ENCODE assay signal across 8 mouse cellular contexts in genomic region chr4:76370041-76370880, GRCm38 (mm10).
A peak's percentile ranks its signal among the peaks of the same experiment; 100 is the strongest.
DNase-seq lines count a peak whose midpoint lies in the region; ATAC-seq and TF ChIP-seq lines count a peak whose summit lies in the region.

No protein-coding gene starts in this region.

- WGBS in forebrain, embryonic 10.5 days, result 69% methylated on average over 4 of the region's 4 CpGs

- no peaks in the 10 kb centered on the region for H3K27me3 ChIP-seq in forebrain, embryonic 10.5 days (ENCODE audit: poor library complexity, severe bottlenecking)

- no peak for ATAC-seq in monocyte, adult 5-6 weeks (replicated peaks; ENCODE audit: insufficient number of reproducible peaks, low FRiP score, low TSS enrichment, poor library complexity, severe bottlenecking)

- no peaks in the 10 kb centered on the region for H3K9me3 ChIP-seq in forebrain, embryonic 10.5 days

- peak; percentile 27 for DNase-seq in retina, embryonic 14.5 days (ENCODE audit: low spot score)
- DNase-seq in retina, postnatal 1 day, result no peak
- DNase-seq in forebrain, embryonic 10.5 days (ENCODE audit: extremely low spot score, low spot score), result peak; percentile 32
- DNase-seq in heart, postnatal 4 days, result peak; percentile 19
- DNase-seq in layer of hippocampus, adult 2 months (ENCODE audit: low spot score in 2 of 2), result peak; percentile 24 to 52
- DNase-seq in lung, postnatal 36 days, result peak; percentile 67
- DNase-seq in yolk sac, embryonic 10.5 days (ENCODE audit: low spot score), result no peak

- H3K4me3 ChIP-seq in forebrain, embryonic 10.5 days, result no peak overlapping the region
- H3K4me3 ChIP-seq in layer of hippocampus, adult 2 months, result no peak overlapping the region

- 0 out of 2 replicates have a peak overlapping the region, but pooled peaks have one; percentile 15 for H3K27ac ChIP-seq in forebrain, embryonic 10.5 days
- peak overlapping the region; percentile 54; the same call in 1 of the 2 replicates for H3K27ac ChIP-seq in layer of hippocampus, adult 2 months

- H3K4me1 ChIP-seq in forebrain, embryonic 10.5 days, result peaks cover 41% of the 10 kb centered on the region

- H3K36me3 ChIP-seq in forebrain, embryonic 10.5 days (replicated peaks), result no peaks in the 10 kb centered on the region

- no peak for TF ChIP-seq CTCF in layer of hippocampus, adult 2 months (conservative IDR thresholded peaks at IDR 0.05)

Comparison
In these comparisons a context has a peak if more than half of its experiments do, and no peak if none do; other contexts are left out.
1. DNase-seq: peak in retina, embryonic 14.5 days (single experiment), forebrain, embryonic 10.5 days (single experiment), heart, postnatal 4 days (single experiment), layer of hippocampus, adult 2 months (2 of 2) and lung, postnatal 36 days (single experiment); none in retina, postnatal 1 day (single experiment) and yolk sac, embryonic 10.5 days (single experiment).